Mouse (Mus musculus) urinary bladder, postnatal 10 days (tissue): ENCODE results near the gene Med13l.
"Not testable (repeated sequence)": the region's sequence is repeated elsewhere in the genome, so short reads cannot be mapped to it uniquely, and the experiment has no call there.

Experiments used
- DNase-seq: peaks from one replicate; pipeline ENCODE4 v3.0.0; 2022; ENCODE audit warnings: low spot score

Med13l gene

DNA sequence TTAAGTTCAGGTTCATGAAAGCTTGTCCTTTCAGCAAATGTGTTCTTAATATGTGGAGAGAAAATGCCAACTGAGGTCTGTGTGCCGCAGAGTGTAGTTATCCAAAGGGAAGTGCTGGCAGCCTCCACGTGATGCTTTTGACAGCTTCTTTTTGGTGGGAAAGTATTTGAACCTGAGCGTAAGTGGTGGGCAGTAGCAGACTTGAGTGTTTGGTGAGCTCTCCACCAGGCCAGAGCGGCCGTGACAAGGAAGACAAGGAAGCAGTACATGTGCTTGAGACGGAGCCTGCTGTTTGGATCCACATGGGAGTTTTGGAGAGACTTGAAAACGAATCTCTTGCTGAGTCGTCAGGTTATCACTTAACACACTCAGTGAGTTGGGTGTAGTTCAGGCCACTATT lies 71.9 kb downstream of the Med13l start:
- no peak for DNase-seq

DNA sequence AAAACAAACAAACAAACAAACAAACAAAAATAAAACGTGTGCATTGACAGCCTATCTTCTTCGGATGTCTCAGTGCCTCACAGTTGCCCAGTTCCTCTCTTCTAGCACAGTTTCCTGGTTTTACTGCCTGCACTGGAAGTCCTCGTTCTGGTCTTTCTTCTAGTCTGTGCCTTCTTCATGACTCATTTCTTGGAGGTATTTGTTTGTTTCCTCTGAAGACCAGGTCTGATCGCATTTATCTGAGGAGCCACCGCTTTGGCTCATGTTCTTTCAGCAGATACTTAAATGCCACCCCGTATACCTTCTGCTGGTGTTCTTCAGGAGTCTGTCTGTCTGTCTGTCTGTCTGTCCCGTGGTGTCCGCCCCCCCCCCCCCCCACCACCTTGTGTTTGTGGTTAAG lies 72.6 kb downstream of the Med13l start:
- DNase-seq, result no peak

GRCm38 (mm10) chr5:118635476-118636187 lies 75.2 kb downstream of the Med13l start:
- no peak for DNase-seq

DNA sequence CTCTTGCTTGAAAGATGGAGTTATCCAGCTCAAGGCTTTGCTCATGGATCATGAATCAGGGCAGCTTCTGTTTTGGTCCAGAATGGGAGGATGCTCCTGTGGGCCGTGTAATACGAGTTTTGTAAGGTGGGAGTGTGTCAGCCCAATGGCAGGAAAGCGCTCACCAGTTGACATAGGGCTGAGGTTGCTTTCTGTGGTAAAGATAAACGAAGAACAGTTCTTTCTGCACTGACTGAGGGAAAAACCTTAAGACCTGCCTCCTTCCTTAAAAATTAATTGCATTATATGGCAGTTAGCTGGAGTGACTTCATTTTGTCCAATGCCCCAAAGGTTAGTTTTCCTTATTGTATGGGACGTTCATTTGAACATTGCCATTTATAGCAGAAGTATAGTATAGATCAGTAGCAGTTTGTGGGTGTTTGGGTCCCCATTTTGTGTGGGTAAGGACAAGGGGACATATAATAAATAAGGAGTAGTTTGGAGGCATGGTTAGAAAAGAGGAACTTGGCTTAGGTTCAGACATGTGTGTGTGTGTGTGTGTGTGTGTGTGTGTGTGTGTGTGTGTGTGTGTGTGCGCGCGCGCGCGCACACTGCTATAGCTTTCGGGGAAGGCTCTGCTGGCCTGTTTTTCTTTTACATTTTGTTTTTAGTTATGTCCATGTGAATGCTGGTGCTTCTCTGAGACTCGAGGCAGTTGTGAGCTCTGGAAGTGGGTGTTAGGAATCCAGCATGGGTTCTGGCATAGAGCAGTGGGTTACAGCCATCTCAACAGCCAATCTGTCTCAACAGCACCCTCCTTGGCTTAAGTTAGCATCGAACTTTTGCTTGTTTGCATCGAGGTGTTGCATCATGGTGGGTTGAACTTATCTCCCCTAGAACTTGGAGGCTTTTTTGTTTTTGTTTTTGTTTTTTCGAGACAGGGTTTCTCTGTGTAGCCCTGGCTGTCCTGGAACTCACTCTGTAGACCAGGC lies 76.2 kb downstream of the Med13l start:
- no peak for DNase-seq

- DNase-seq, result no peak
Measured at GRCm38 (mm10) chr5:118637931-118638330, 77.5 kb downstream of the Med13l start.

DNA sequence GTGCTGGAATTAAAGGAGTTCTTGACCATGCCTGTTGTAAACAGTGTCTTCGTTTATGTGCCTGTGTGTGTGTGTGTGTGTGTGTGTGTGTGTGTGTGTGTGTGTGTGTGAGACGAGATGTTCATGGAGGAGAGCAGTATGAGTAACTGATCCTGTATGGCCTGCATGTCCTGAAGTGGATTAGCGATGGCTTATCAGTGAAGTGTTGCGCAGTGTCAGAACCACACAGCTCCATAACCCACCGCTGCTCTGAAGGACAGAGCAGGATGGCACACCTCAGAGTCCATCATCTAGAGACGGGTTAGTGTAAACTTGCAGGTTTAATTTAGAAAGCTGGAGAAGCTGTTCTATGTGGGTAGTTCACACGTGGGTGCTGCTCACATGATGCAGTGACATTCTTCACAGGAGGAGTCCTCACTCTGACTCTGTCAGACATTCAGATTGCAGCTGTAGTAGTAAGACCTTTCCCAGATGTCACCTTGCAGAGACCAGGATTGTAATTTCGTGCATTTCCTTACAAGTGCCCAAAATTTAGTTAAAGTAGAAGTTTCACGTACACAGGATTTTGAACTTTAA lies 78.1 kb downstream of the Med13l start:
- DNase-seq, result no peak

- no peak for DNase-seq
Measured at GRCm38 (mm10) chr5:118639117-118639707, 78.7 kb downstream of the Med13l start.

DNA sequence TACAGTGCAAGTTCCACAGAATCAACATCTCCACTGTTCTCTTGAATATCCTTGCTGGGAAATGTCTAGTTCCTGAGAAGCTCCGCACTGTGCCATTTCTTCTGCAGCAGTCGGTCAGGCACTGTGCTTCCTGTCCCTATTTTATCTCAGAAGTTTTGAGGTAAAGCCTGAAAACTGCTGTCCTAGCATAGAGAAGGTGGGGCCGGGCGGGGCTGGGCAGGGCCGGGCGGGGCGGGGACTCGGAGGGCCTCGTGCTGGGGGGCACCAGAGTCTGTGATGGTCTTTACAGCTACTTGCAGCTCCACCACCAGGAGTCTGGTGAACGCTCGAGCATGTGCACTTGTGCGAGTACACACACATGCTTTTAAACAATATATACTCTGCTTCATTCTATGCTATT lies 83.6 kb downstream of the Med13l start:
- no peak for DNase-seq

DNA sequence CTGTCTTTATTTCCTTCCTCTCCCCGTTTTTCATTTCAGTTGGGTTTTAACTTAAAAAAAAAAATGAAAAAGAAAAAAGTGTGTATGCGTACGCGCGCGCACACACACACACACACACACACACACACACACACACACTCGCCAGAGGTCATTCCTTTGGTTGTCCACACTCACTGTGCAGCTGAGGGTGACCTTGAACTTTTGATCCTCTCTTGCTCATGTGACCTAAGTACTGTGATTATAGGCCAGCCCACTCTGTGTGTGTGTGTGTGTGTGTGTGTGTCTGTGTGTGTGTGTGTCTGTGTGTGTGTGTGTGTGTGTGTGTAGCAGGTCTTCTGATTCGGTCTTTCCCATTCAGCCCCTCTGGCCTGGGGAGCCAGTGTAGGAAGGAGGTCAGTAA lies 84.0 kb downstream of the Med13l start:
- DNase-seq, result no peak

DNA sequence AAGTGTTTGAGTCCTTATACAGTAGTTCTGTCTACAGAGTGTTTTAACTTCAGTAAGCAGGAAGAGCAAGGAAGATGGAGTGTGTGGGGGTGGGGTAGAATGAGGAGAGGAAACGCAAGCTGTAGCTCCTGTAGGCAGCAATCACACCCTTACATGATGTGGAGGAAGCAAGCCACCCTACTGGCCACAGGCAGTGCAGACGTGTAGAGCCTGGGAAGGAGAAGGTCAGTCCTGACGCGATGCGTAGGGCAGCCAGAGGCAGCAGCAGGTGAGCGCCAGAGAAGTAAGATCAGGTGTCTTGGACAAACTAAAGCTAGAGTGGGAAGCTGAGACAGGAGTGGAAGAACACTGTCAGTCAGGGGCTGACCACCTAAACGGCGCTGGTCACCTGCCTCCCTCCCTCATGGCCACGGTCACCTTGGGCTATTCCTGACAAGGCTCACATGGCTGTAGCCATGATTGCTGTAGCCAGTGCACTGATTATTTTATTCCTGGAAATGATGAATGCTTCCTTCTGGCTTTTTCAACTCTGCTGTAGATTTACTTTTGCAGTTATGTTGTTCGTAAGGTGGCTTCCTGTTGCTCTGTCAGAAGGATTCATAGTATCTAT lies 84.8 kb downstream of the Med13l start:
- no peak for DNase-seq

GRCm38 (mm10) chr5:118646897-118647296 lies 86.4 kb downstream of the Med13l start:
- DNase-seq, result no peak

GRCm38 (mm10) chr5:118647384-118647783 lies 86.9 kb downstream of the Med13l start:
- DNase-seq, result no peak

- no peak for DNase-seq
Measured at GRCm38 (mm10) chr5:118649215-118650006, 88.9 kb downstream of the Med13l start.

DNA sequence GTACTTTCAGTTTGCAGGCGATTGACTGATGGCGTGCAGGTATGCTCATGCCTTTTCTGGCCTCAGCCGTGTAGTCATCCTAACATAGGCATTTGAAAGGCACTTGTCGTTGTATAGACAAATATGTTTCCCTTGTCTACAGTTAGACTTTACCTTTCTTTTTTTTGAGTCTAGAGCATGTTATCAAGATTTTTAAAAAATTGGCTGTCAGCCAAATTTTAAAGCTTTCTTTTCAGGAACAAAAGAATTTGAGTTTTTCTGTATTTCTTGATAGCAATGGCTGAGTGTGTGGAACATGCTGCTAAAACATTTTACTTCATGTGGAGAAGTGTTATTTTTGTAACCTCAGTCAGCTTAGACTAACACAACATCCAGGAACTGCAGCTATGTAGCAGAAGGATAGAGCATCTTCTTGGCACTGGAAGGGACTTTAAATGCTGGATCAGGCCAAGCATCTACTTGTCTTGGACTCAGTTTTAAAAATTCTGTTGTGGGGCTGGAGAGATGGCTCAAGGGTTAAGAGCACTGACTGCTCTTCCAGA lies 89.6 kb downstream of the Med13l start:
- no peak for DNase-seq

DNA sequence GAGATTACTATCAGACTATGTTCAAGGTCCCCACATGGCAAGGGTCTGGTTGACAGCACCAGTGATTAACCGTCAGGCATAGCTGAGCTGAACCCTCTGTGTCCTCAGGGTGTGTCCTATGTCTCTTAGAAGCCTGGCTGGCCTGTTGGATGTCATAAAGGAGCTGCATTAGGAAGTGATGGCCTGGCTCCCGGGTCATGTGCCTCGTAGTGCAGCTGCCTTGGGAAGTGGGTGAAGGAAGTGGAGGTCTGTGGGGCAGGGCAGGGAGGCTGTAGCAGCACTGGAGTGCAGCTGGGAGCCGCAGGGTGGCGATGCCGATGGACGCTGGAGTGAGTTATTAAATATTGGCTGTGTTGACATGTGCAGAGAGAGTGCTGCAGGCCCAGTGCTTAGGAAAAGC lies 90.3 kb downstream of the Med13l start:
- no peak for DNase-seq

- DNase-seq, result no peak
Measured at GRCm38 (mm10) chr5:118652611-118653010, 92.1 kb downstream of the Med13l start.

DNA sequence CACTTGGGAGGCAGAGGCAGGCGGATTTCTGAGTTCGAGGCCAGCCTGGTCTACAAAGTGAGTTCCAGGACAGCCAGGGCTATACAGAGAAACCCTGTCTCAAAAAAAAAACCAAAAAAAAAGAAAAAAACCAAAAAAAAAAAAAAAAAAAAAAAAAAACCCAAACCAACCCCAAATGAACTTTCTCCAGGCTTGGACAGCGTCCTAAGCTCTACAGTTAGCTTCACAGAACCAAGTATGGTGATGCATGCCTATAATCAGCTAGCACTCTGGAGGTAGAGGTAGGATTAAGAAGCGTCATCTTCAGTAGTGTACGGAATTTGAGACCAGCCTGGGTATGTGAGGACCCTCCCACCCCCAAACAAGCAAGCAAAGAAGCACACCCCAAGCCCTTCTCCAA lies 92.6 kb downstream of the Med13l start:
- not testable (repeated sequence) for DNase-seq

DNA sequence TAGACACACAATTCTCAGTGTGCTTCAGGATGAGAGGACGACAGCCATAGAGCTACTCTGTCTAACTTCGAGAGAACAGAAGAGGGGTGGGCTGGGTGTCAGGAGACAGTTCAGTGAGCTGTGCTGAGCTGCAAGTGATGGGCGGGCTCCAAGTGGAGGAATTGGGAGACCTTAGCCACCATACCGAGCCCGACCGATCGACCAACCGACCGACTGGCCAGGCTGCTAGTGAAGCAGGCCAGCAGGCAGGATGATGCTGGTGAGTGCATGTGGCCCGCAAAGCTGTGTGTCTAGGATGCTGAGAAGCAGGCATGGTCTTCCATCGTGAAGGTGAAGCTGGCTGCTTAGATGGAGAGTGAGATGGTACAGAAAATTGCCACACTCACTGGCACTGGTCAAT lies 94.1 kb downstream of the Med13l start:
- DNase-seq, result no peak

GRCm38 (mm10) chr5:118655025-118655424 lies 94.5 kb downstream of the Med13l start:
- no peak for DNase-seq

- no peak for DNase-seq
Measured at GRCm38 (mm10) chr5:118655428-118655827, 94.9 kb downstream of the Med13l start.

DNA sequence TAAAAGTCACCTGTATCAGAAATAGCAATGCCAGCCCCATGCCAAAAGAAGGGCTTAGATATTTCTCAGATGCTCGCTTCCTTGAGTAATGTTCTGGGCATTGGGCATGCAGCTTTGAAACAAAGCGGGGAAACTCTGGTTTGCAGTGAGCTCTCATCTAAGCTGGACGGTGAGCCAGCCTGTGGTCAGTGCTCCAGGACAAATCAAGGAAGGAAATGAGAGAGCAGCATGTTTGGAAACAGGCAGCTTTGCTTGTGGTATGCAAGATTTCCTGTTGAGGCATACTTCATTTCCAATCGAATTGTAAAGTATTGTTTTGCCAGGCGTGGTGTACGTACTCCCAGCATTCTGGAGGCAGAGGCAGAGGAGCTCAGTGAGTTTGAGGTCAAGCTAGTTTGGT lies 95.5 kb downstream of the Med13l start:
- no peak for DNase-seq
